Mouse (Mus musculus): ENCODE measurements around the gene Tnfsf10. TPM values are rescaled to one million over a fixed set of nuclear protein-coding genes. Genes with fewer than 3 reads are reported as not detected.
"Not testable (repeated sequence)": the region's sequence is repeated elsewhere in the genome, so short reads cannot be mapped to it uniquely, and the experiment has no call there.

Tnfsf10 gene
- 10.8 and 11.3 TPM in 2 replicates for total RNA-seq (2021)
- long read RNA-seq, full-length matches to known transcripts = 1 of 6 reads
- long read RNA-seq, partial matches to known transcripts = 0 of 6 reads
- long read RNA-seq, other reads (novel, unspliced or antisense) = 5 of 6 reads

DNA sequence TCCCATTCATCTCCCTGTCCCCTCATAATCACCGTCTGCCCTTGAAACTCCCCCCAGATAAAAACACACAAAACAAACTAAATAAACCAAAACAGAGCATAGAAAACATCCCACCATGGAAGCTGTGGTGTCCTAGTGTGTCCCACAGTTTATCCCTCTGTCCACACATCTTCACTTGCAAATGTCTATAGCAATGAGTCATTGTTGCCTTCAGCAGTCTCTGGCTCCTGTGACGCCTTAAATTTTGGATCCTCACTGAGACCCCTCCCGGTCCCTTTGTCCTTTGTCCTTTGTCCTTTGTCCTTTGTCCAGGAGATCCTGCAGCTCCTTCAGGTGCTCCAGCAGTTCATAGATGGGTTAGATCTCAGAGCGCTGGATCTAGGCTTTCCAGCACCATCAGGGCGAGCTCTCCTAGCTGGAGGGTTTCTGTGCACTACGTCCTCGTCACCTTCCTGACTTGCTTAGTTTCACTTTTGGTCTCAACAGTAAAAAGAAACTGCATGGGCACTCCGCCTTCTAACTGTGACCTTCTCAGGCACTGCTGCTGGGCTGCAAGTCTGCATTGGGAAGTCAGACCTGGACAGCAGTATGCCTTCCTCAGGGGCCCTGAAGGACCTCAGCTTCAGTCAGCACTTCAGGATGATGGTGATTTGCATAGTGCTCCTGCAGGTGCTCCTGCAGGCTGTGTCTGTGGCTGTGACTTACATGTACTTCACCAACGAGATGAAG, at the start of gene Tnfsf10:
TSS of gene Tnfsf10 (plus strand) at position 470 of the 729 bp plus-strand sequence.
- peak; percentile 9 for DNase-seq

DNA sequence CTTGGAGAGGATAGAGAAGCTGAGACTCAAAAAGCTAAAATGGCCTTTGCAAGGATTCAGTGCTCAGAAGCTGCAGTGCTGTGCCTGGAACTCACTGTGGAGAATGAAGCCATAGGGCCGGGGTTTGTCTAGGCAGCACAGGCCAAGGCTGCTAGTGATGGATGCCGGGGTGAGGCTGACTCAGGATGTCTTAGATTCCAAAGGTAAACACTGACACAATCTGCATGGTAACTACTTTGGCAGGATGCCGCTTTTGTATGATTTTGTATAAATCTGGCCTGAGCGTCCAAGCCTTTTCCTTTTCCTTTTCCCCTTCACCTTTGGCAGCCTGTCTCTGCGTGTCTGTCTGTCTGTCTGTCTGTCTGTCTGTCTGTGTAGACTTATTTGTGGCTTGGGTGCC, 49.5 kb upstream of the Tnfsf10 start:
- DNase-seq = no peak

DNA sequence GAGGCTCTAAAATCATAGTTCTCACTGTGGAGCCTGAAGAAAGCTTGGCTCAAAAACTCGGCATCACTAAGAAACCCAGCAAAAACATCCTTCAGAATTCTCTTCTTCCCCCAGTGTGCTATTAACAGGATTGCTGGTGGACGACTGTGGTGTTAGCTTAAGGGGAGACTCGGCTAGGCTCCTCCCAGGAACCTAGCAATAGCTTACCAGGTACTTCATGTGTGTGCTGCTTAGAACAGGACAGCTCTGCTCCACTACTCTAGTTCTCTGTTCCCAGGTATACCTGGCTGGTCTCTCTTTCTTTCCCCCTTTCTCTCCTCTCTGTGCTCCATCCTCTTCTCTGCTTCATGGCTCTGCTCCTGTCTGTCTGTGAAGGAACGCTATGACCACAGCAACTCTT, 48.9 kb upstream of the Tnfsf10 start:
- no peak for DNase-seq

DNA sequence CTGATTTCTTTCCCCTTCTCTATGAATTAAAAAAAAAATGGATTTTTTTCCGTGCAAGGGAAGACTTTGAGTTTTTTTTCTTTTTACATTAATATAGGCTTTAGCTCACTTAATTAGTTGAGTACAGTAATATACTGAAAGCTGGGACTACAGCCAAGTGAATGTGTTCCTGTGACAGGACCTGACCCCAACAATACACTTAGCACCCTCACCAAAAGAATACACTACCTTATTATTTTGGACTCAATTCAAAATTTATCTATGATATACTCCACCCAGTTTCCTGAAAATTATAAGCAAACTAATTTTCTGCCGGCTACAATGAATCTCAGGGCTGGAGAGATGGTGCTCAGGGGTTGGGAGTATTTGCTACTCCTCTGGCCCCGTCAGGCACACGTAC, 47.7 kb upstream of the Tnfsf10 start:
- DNase-seq = no peak

DNA sequence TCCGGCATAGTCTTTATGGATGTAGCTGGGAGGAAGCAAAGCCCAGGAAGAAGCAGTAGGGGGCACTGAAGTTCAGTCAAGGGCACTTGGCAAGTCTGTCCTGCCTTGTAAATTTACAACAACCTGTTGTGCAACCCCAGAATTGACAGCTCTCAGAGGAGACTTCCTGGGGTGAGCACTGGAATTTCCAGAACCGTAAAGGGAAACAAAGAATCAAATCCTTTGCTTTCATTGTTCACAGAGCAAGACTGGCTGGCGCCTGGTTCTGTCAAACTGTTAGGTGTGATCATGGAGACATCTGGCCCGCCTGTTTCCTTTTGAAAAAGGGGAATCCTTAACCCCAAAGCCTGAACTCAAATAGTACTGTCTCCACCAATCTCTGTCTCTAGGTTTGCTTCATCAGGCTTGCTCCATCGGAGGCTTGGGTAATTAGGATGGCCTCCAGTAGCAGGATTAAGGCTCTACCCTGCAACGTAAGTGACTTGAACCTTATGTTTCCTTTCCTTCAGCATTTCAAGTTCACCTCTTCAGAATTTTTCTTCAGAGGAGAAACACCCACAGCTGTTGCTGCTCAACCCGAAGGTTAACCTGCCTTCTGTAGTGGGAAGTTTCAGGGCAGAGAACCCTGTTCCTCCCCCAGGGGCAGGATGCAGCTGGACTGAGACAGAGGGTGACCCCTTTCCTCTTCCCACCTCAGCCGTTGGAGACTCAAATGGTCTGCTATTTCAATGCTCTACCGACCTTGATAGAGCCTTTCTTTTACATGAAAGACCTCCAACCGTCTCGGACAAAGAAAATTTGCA, 46.5 kb upstream of the Tnfsf10 start:
- peak; percentile 26 for DNase-seq

DNA sequence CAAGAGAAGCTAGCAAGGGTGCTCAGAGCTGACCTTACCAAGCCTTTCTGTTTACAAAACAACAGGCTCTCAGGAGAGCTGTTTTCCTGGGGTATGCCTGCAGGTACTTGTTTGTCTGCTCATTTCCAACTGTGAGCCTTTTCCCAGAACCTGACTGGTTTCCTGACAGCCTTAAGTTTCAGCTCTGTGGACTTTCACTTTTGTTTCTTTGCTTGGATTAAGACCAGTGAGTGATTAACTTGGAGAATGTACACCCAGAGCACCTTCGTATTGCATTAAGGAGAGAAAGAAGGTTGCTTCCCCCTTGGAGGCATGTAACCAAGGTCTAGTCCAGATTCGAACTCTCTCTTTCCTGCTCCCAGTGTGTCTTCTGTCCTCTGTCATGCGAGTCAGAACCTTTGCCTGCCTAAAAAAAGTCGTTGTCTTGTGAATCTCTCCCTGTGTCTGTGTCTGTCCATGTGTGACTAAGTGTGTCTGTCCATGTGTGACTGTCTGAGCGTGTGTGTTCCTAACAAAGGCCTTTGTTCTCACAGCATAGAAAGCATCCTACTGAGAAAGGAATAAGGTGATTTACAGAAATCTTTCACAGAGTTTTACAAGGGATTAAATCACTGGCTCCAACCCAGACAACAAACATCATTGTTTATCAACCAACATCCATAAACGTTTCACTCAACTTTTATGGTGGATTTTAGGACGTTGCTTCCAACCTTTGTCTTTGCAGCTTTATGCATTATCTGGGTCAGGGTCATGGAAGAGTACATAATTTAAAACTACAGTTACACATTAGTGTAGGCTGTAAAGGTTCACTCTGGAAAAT, 43.7 kb upstream of the Tnfsf10 start:
- DNase-seq = no peak

DNA sequence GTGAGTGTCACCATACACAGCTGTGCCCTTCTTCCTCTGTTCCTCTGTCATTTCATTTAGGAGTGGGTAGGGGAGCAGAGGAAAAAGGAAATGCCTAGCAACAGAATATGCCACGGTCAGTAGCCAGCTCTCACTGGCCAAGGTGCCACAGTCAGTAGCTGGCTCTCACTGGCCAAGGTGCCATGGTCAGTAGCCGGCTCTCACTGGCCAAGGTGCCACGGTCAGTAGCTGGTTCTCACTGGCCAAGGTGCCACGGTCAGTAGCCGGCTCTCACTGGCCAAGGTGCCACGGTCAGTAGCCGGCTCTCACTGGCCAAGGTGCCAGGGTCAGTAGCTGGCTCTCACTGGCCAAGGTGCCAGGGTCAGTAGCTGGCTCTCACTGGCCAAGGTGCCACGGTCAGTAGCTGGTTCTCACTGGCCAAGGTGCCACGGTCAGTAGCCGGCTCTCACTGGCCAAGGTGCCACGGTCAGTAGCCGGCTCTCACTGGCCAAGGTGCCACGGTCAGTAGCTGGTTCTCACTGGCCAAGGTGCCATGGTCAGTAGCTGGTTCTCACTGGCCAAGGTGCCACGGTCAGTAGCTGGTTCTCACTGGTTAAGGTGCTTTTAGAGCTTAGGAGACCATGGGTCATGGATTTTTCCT, 37.4 kb upstream of the Tnfsf10 start:
- not testable (repeated sequence) for DNase-seq

DNA sequence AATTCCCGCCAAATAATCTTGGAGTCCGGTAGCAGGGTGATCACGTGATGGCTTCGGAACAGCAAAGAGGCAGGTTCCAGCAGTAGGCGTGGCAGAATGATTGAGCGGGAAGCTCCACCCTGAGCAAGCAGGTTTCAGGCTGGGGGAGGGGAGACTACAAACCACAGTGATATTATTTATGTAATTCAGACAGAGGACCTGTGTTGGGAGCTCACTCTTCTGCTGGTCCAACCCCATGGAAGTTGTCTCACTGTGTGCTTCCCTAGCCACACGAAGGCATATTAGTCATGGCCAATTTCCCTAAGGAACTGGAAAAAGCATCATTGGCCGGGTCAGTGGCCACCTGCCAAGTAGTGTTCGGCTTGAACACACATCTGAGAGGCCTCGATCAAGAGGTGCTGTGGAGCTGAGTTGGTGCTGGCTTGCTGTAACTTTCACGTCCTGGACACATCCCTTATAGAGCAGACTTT, 36.5 kb upstream of the Tnfsf10 start:
- DNase-seq = peak; percentile 20

DNA sequence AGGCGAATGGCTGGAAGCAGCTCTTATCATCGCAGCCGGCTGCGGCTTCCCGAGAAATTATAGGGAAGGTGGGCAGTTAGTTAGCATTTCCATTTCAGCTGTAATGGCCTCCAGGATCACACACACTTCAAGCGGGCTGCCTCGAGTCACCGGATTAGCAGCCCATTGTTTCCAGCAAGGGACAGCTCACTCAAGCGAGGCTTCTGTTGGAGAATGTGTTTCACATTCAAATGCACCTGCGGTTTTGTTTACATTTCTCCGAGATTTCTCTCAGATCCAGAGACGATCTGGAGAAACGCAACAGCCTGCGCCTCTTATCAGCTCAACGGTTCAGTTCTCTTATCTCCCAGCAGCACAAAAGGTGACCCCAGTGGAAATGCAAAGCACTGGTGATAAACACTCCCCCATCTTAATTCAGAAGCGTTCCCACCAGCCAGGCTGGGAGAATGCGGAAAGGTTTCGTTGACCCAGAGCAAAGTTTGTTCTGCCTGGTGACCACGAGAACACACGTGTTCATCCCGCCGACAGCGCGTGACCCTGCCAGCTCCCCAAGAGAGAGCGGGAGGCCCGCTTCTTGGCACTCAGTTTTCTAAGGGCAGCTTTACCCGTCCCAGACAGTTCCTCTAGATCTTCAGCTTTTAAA, 33.6 kb upstream of the Tnfsf10 start:
- peak; percentile 40 for DNase-seq

DNA sequence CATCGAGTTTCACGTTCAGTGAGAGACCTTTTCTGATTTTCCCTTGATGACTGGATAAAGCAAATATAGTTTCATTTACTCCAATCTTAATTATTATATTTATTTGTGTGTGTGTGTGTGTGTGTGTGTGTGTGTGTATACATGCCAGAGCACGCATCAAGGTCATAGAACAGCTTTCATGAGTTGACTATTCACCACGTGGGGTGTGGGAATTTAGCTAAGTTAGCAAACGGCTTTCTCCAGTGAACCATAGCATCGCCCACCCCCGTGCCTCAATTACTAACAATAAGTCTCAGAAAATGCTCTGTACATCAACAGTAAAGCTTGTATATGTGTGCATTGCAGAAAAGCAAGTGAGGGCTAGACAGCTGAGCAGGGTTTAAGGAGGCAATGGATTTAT, 33.0 kb upstream of the Tnfsf10 start:
- no peak for DNase-seq

DNA sequence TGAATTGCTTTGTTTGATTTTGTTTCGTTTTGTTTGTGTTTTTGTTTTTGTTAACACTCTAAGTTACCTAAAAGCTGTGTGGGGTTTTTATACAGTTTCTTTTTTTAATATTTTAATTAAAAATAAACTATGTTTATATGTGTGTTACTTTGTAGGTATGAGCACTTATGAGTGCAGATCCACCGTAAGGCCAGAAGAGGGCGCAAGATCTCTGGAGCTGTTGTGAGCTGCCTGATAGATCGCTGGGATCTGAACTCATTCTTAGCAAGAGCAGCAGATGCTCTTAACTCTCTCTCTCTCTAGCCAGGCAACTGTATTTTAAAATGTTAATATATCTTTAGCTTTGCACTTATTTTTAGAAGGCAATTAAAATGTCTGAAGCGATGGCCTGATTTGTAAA, 32.6 kb upstream of the Tnfsf10 start:
- DNase-seq = no peak

DNA sequence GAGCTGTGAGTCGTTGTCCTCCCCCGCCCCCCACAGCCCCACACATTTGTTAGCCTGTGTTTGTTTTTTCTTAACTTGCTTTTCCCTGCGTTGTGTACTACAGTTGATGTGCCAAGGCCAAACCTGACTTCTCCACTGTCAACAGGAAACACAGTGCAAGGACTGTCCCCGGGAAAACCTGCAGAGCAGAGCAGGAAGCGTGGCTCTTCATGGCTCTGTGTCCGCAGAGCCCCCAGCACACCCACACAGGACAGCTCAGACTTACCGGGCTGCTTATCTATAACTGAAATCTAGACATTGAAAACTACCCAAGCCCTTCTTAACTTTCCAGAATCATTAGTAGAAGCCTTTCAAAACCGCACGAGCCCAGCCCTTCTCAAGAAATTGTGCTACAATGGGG, 31.8 kb upstream of the Tnfsf10 start:
- no peak for DNase-seq

DNA sequence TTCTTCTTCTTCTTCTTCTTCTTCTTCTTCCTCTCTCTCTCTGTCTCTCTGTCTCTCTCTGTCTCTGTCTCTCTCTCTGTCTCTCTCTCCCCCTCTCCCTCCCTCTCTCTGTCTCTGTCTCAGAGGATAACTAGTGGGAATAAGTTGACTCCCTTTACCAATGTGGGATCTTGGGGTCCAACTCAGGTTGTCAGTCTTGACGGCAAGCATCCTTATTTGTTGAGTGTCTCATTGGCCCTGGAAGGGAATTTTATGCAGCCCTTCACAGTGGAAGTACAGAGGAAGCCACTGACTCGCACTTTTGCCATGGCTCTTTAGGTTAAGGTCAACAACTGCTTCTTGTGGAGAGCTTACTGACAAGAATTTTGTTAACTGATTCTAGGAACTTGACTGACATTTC, 28.5 kb upstream of the Tnfsf10 start:
- no peak for DNase-seq

DNA sequence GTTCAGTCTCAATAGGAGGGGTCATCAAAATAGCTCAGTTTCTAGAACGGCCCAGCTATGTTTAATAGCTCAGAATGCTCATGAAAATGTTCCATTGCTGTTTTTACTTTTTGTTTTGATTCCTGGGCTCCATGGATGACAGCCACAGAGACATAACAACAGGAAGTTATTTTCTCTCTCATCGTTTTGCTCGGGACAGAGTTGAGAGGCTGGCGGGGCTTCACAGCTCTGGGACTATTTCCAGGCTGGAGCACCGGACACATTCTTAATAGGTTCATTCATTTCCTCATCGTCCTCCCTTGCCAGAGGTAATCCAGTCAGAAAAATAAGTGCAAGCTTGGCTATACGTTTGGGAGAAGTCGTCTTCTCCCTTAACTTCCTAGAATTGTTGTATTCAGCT, 27.9 kb upstream of the Tnfsf10 start:
- DNase-seq = no peak

DNA sequence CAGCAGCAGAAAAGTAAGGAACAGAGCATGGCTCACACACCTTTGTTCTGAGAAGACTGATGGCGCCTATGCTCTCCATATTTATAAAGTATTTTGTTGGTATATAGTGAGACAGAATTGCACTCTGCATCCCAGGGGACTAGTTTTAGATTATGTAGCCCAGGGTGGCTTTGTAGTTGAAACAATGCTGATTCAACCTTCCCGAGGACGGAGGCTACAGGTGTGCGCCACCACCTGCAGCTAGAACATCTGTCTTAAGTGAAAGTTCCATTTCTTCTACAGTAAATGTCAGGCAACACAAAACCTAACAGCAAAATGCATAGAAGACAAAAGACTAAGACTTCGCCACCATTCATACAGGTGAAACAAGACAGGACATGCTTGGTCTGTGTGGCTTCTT, 26.5 kb upstream of the Tnfsf10 start:
- no peak for DNase-seq

DNA sequence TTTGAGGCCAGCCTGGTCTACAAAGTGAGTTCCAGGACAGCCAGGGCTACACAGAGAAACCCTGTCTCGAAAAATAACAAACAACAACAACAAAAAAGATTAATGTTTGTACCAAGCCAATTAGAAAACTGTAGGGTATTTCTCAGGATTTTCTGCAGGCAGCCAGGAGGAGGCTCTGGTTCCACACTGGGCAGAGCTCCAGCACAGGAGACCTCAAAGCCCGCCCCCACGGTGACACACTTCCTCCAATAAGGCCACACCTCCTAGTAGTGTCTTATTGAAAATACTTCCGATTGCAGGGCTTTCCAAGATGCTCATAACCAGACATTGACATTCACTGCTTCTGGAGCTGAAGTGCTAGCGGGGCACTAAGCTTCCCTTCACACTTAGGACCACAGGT, 25.9 kb upstream of the Tnfsf10 start:
- not testable (repeated sequence) for DNase-seq

DNA sequence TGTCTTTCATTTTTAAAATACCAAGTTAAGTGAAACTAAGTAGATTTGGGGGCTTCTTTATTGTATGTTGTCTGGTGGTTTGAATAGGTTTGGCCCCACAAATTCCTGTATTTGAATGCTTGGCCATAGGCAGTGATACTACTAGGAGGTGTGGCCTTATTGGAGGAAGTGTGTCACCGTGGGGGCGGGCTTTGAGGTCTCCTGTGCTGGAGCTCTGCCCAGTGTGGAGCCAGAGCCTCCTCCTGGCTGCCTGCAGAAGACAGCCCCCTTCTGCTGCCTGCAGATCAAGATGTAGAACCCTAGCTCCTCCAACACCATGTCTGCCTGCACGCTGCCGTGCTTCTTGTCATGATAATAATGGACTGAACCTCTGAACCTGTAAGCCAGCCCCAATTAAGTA, 25.4 kb upstream of the Tnfsf10 start:
- DNase-seq = not testable (repeated sequence)

DNA sequence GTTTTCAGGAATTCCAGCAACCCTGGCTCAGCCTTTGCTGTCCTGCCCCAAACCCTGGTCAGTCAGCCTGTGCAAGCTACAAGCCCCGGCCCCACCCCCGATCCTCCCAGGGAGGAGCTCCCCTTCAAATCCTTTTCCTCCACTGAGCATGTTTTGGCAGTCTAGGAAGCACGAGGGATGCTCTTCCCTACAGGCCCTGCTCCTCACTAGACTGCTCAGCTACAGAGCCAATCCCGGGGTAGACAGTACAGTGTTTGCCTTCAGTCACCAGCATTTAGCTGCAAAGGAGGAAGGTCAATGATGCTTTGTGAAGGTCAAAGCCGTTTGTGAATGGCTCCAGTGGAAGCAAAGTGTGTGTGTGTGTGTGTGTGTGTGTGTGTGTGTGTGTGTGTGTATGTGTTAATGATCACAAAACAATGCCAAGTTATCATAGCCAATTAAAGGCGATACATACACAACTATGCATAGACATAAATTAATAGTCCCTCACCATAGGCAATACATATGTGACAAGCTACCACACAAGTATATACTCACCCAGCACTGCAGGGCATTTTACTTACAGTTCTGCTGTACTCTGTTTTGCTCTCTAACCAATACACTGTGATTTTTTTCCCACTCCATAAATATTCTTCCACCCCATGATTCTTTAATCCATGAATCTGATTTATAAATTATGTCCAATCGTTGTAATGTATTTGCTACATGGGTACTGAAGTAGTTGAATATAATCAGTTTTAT, 23.0 kb upstream of the Tnfsf10 start:
- DNase-seq = no peak

DNA sequence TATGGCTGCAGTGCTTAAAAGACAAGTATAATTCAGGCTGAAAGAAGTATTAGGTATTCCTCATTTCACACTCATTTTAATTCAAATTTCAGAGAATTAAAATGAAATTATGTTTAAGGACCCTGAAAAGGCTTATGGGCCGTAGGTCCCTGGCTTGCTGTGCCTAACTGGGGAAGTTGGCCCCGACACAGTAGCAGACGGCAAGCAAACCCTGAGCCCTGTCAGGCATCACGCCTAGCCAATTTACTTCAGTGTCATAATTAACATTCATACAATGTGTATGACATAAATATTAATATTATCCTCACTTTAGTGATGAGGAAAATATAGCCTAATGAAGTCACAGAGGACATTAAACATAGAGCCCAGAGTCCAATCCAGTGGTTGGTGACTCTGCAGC, 16.4 kb upstream of the Tnfsf10 start:
- DNase-seq = no peak

DNA sequence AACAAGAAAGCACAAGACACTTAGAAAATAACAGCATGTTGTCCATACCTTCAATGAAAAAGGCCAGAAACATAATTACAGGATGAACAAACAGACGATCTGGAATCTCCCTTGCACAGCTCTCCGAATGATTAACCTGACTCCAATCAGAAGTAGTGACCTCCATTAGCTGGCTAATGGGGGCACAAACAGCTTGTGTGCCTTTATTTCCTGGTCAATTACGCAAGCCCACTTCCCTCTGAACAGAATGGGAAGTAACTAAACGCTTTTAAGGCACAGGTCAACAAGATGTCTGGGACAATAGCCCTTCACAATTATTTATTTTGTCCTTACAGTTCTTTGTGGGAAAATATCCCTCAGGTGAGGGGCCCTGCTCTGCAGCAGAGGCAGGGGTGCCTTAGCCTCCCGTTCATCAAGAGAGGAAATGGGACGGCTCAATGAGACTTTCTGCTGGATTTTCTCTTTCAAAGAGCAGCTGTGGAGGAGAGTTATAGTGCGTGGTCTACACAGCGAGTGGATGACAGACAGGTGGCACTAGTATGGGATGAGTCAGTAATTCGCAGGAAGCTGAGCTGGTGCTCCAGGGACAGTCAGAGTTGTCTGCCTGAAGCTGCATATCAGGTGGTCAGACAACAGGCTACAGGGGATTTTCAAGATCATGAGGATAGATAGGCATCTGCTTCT, 14.3 kb upstream of the Tnfsf10 start:
- DNase-seq = no peak
